Mouse (Mus musculus): ENCODE measurements around the gene Olfr212.

DNA sequence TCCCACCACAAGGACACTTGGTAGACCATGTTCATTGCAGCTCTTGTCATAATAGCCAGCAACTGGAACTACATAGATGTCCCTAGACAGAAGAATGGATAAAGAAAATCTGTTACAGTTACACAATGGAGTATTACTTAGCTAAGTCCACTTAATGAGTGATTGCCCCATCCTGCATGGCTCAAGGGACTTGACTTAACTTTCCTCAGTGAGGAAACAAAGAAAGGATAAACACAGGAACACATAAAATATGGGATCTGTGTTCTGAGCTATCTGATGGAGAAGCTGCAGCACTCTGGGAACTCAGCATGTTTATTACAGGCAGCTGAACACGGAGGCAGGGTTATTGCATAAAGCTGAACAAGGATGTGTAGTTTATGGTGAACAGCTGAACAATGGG lies 21.2 kb upstream of the Olfr212 start:
- TF ChIP-seq CTCF (IDR thresholded peaks at IDR 0.05; ENCODE audit: low read depth, low read length) (no peak), POLR2A (IDR thresholded peaks at IDR 0.05; ENCODE audit: borderline replicate concordance, low read depth, low read length) (no peak)

Data from bone marrow macrophage, adult 2 months (primary cell).